Mouse (Mus musculus) liver, embryonic 14.5 days (tissue): ENCODE data around the gene Fgf22. TPM values are rescaled to one million over a fixed set of nuclear protein-coding genes. Genes with fewer than 3 reads are reported as not detected.

Experiments used
- ATAC-seq: fragments of 200-750 bp; cut with Nextera tagmentation; 2 replicates; pipeline ENCODE4 v1.8.0; 2017; ENCODE audit warnings: moderate number of reproducible peaks, mild to moderate bottlenecking, moderate library complexity; ENCODE audit not compliant: insufficient read depth
- DNase-seq, 3 experiments: peaks; one replicate each; pipeline ENCODE4 v3.0.0-alpha.2; 2012 to 2013; ENCODE audit warnings: low read depth in 3 of 3, low spot score in 3 of 3
- H3K27ac ChIP-seq: fragments of 300-500 bp; sonication (generic); 2 replicates; pipeline ENCODE4 v1.5.1; 2014; ENCODE audit warnings: moderate library complexity, mild to moderate bottlenecking, control low read depth, inconsistent platforms
- H3K27me3 ChIP-seq: fragments of 300-500 bp; sonication (generic); 2 replicates; pipeline ENCODE4 v1.6.1; 2014; ENCODE audit warnings: mild to moderate bottlenecking, low read length, moderate library complexity; ENCODE audit not compliant: control insufficient read depth, insufficient read depth
- H3K36me3 ChIP-seq: fragments of 300-500 bp; sonication (generic); replicated peaks from 2 replicates; pipeline ENCODE4 v1.6.1; 2014; ENCODE audit warnings: low read depth; ENCODE audit not compliant: control insufficient read depth, insufficient read depth
- H3K4me1 ChIP-seq, 2 experiments: fragments of 200-500 bp in 1 of 2; fragments of 300-500 bp in 1 of 2; sonication (generic) in 1 of 2; replicated peaks; 2 replicates each; pipeline ENCODE4 v1.6.1; 2012 to 2014; ENCODE audit warnings: antibody characterized with exemption in 1 of 2, inconsistent platforms in 1 of 2, low read length in 1 of 2; ENCODE audit not compliant: control insufficient read depth in 2 of 2, insufficient read depth in 2 of 2
- H3K4me2 ChIP-seq: fragments of 300-500 bp; sonication (generic); 2 replicates; pipeline ENCODE4 v1.6.1; 2014; ENCODE audit warnings: low read depth, mild to moderate bottlenecking, control low read depth, moderate library complexity
- H3K4me3 ChIP-seq, 2 experiments: fragments of 200-500 bp in 1 of 2; fragments of 300-500 bp in 1 of 2; sonication (generic) in 1 of 2; 2 replicates each; pipeline ENCODE4 v1.5.1; 2012 to 2014; ENCODE audit warnings: low read depth in 2 of 2, low read length in 2 of 2, mild to moderate bottlenecking in 2 of 2, control low read depth in 1 of 2, inconsistent platforms in 1 of 2, moderate library complexity in 1 of 2; ENCODE audit not compliant: insufficient read depth in 1 of 2
- H3K9ac ChIP-seq: fragments of 300-500 bp; sonication (generic); replicated peaks from 2 replicates; pipeline ENCODE4 v1.6.1; 2014; ENCODE audit warnings: mild to moderate bottlenecking, control low read depth, moderate library complexity
- H3K9me3 ChIP-seq: fragments of 300-500 bp; sonication (generic); 2 replicates; pipeline ENCODE4 v1.6.1; 2016; ENCODE audit warnings: low read length, mixed read lengths; ENCODE audit not compliant: control insufficient read depth
- CTCF ChIP-seq: IDR thresholded peaks from 2 replicates; pipeline ENCODE4 v1.5.1; 2016; ENCODE audit warnings: antibody characterized with exemption, low read depth, control low read depth
- EP300 ChIP-seq: IDR thresholded peaks from 2 replicates; pipeline ENCODE4 v1.6.1; 2016; ENCODE audit warnings: antibody characterized with exemption, low read depth
- WGBS: fragments of 180-500 bp; shearing (Covaris S2); extraction: QIAGEN DNeasy Blood & Tissue Kit; methylation state at CpG from one replicate; pipeline ENCODE4 v1.1.7; 2014; ENCODE audit not compliant: insufficient replicate concordance; 5-methylcytosine and 5-hydroxymethylcytosine counted together
- polyA plus RNA-seq, 2 experiments: library from polyadenylated mRNA; depleted of rRNA in 1 of 2; stranded (reverse) in 1 of 2; unstranded in 1 of 2; fragments of >200 nt; fragmentation: Nextera tagmentation in 1 of 2; extraction: Ambion mirVana in 1 of 2; gene quantifications; 2 replicates each; pipeline versions ENCODE4 v1.2.1 to v1.2.3; 2012 to 2014

Gene Fgf22
- polyA plus RNA-seq, 2 experiments: not detected

GRCm38 (mm10) chr10:79792339-79793040 lies 37.6 kb downstream of the Fgf22 start:
- H3K9me3 ChIP-seq: no peaks in the 10 kb centered on the region
- ATAC-seq (no peak), DNase-seq (no peak)
- H3K4me2 ChIP-seq: no peak overlapping the region
- peaks cover 0 to 2% of the 10 kb centered on the region in 2 experiments; a peak in 1 of 4 replicates for H3K4me1 ChIP-seq
- no peak overlapping the region for H3K4me3 ChIP-seq
- TF ChIP-seq EP300: no peak
- TF ChIP-seq CTCF: no peak
- H3K27ac ChIP-seq: no peak overlapping the region
- H3K9ac ChIP-seq: no peak overlapping the region
- peaks cover 3% of the 10 kb centered on the region; the same call in 1 of the 2 replicates for H3K27me3 ChIP-seq
- 65% methylated on average over 5 of the region's 5 CpGs for WGBS
- no peaks in the 10 kb centered on the region for H3K36me3 ChIP-seq

GRCm38 (mm10) chr10:79793051-79793737 lies 38.3 kb downstream of the Fgf22 start, which contains the start of gene Palm:
TSS of gene Palm (plus strand) at chr10:79793572.
- no peaks in the 10 kb centered on the region for H3K36me3 ChIP-seq
- DNase-seq (no peak), ATAC-seq (peak; percentile 33; the same call in 1 of the 2 replicates)
- H3K9me3 ChIP-seq: no peaks in the 10 kb centered on the region
- H3K27ac ChIP-seq: no peak within 1 kb of the TSS
- H3K27me3 ChIP-seq: peaks cover 3% of the 10 kb centered on the region; the same call in 1 of the 2 replicates
- WGBS: 6% methylated on average over 49 of the region's 51 CpGs
- peak within 1 kb of the TSS; percentile 72 for H3K4me2 ChIP-seq
- H3K4me3 ChIP-seq: peak within 1 kb of the TSS; percentile 52 to 63
- peak within 1 kb of the TSS; percentile 37; the same call in 1 of the 2 replicates for H3K9ac ChIP-seq
- TF ChIP-seq EP300: no peak
- TF ChIP-seq CTCF: peak; percentile 82
- peaks cover 0 to 9% of the 10 kb centered on the region in 2 experiments; a peak in 3 of 4 replicates for H3K4me1 ChIP-seq

- no peak for TF ChIP-seq EP300
- TF ChIP-seq CTCF: no peak
- no peaks in the 10 kb centered on the region for H3K36me3 ChIP-seq
- peak overlapping the region; percentile 37; the same call in 1 of the 2 replicates for H3K9ac ChIP-seq
- WGBS: 12% methylated on average over 37 of the region's 38 CpGs
- no peak for DNase-seq
- peaks cover 0 to 12% of the 10 kb centered on the region in 2 experiments for H3K4me1 ChIP-seq
- peak; percentile 7; the same call in 1 of the 2 replicates for ATAC-seq
- no peak overlapping the region for H3K27ac ChIP-seq
- peaks cover 3% of the 10 kb centered on the region; the same call in 1 of the 2 replicates for H3K27me3 ChIP-seq
- peak overlapping the region; percentile 52 to 63 for H3K4me3 ChIP-seq
- H3K9me3 ChIP-seq: no peaks in the 10 kb centered on the region
- H3K4me2 ChIP-seq: peak overlapping the region; percentile 72
Observed at GRCm38 (mm10) chr10:79793738-79794490, 39.0 kb downstream of the Fgf22 start.

DNA sequence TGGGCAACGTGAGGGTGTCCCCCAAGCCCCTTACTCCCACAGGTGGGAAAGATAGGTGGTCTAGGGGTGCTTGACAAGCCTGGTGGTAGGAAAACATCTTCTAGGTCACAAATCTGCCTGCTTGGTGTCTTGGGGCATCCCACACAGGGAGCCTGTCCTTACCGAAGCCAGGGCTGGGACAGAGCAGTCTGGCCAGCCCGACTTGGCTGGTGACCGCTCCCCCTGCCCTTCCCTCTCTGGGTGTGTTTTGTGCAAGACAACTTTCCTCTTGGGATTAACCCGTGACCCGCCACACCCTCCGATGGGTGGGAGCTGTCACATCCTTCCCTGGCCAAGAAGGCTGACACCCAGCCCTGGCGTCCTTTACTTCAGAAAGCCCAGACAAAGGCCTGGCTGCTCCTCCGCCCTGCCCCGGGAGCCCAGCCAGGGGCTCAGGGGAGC lies 39.6 kb downstream of the Fgf22 start:
- H3K27me3 ChIP-seq: peaks cover 3% of the 10 kb centered on the region; the same call in 1 of the 2 replicates
- WGBS: 30% methylated on average over 10 of the region's 10 CpGs
- DNase-seq: no peak
- H3K9ac ChIP-seq: no peak overlapping the region
- H3K27ac ChIP-seq: no peak overlapping the region
- H3K4me3 ChIP-seq: peak overlapping the region; percentile 52 to 63; a peak in 2 of 4 replicates
- H3K4me1 ChIP-seq: peaks cover 0 to 12% of the 10 kb centered on the region in 2 experiments
- no peak for TF ChIP-seq EP300
- no peak for TF ChIP-seq CTCF
- no peak for ATAC-seq
- no peaks in the 10 kb centered on the region for H3K36me3 ChIP-seq
- peak overlapping the region; percentile 72 for H3K4me2 ChIP-seq
- H3K9me3 ChIP-seq: no peaks in the 10 kb centered on the region
